14 mouse cellular contexts compared by ENCODE assay signal in genomic region chr1:164502231-164502630, GRCm38 (mm10). TPM values are rescaled to one million over a fixed set of nuclear protein-coding genes. Genes with fewer than 3 reads are reported as not detected.
DNase-seq lines count a peak whose midpoint lies in the region; ATAC-seq and TF ChIP-seq lines count a peak whose summit lies in the region.
"Had no signal": no experiment of that assay in that cellular context is flagged by ENCODE, and none has a peak within 500 bp of the region (broad histone marks: within the 10 kb centered on the region; RNA-seq: fewer than 3 reads in every experiment).

No protein-coding gene starts in this region.

- H3K4me2 ChIP-seq in heart, embryonic 15.5 days = 0 out of 2 replicates have a peak overlapping the region, but pooled peaks have one; percentile 13
- H3K4me2 ChIP-seq in intestine, embryonic 16.5 days (ENCODE audit: low read depth, low read length) = no peak overlapping the region
- H3K4me2 ChIP-seq: embryonic facial prominence, embryonic 12.5 days; hindbrain, embryonic 15.5 days; neural tube, embryonic 13.5 days had no signal

- H3K4me1 ChIP-seq in E14TG2a.4 (replicated peaks; ENCODE audit: low read depth, low read length) (peaks cover 54% of the 10 kb centered on the region), ES-E14 (ENCODE audit: control insufficient read depth in 2 of 2, insufficient read depth in 2 of 2, low read length in 2 of 2, poor library complexity in 1 of 2) (peaks cover 9 to 12% of the 10 kb centered on the region in 2 experiments)
- peaks cover 5% of the 10 kb centered on the region for H3K4me1 ChIP-seq in heart, embryonic 15.5 days (replicated peaks)
- no peaks in the 10 kb centered on the region for H3K4me1 ChIP-seq in intestine, embryonic 16.5 days (ENCODE audit: control insufficient read depth, insufficient read depth, low read length)
- H3K4me1 ChIP-seq: embryonic facial prominence, embryonic 12.5 days; hindbrain, embryonic 15.5 days; neural tube, embryonic 13.5 days had no signal

- H3K27me3 ChIP-seq in E14TG2a.4 (ENCODE audit: insufficient read depth, low read length) = no peaks in the 10 kb centered on the region
- H3K27me3 ChIP-seq in heart, embryonic 15.5 days = no peaks in the 10 kb centered on the region
- no peaks in the 10 kb centered on the region for H3K27me3 ChIP-seq in intestine, embryonic 16.5 days (replicated peaks; ENCODE audit: control insufficient read depth, insufficient read depth, low read length)
- H3K27me3 ChIP-seq: embryonic facial prominence, embryonic 12.5 days; hindbrain, embryonic 15.5 days; neural tube, embryonic 13.5 days had no signal

- H3K9me3 ChIP-seq in E14TG2a.4 (ENCODE audit: low read length) (peaks cover 9% of the 10 kb centered on the region), ES-E14 (ENCODE audit: control insufficient read depth, insufficient read depth, low read depth, low read length) (no peaks in the 10 kb centered on the region)
- no peaks in the 10 kb centered on the region for H3K9me3 ChIP-seq in heart, embryonic 15.5 days (replicated peaks)
- H3K9me3 ChIP-seq in intestine, embryonic 16.5 days (ENCODE audit: control insufficient read depth, low read length) = no peaks in the 10 kb centered on the region
- H3K9me3 ChIP-seq: embryonic facial prominence, embryonic 12.5 days; hindbrain, embryonic 15.5 days; neural tube, embryonic 13.5 days had no signal

- in situ Hi-C loops in ES-E14 (cut with MboI; ENCODE audit: low sequenced_read_pairs in 2 of 2, unreplicated experiment in 2 of 2) = no loop called here

- H3K36me3 ChIP-seq in E14TG2a.4 (ENCODE audit: insufficient read depth, low read length) (no peaks in the 10 kb centered on the region), ES-E14 (ENCODE audit: control insufficient read depth, insufficient read depth, low read length, poor library complexity, severe bottlenecking) (no peaks in the 10 kb centered on the region)
- no peaks in the 10 kb centered on the region for H3K36me3 ChIP-seq in heart, embryonic 15.5 days
- H3K36me3 ChIP-seq in intestine, embryonic 16.5 days (ENCODE audit: control insufficient read depth, insufficient read depth, low read length) = no peaks in the 10 kb centered on the region
- H3K36me3 ChIP-seq: embryonic facial prominence, embryonic 12.5 days; hindbrain, embryonic 15.5 days; neural tube, embryonic 13.5 days had no signal

- 35% methylated on average over 7 of the region's 7 CpGs for WGBS in heart, embryonic 15.5 days
- 74% methylated on average over 7 of the region's 7 CpGs for WGBS in intestine, embryonic 16.5 days

- peak overlapping the region; percentile 84; the same call in 1 of the 2 replicates for H3K27ac ChIP-seq in ES-E14 (ENCODE audit: insufficient read depth, low read depth, low read length, poor library complexity, severe bottlenecking)
- no peak overlapping the region for H3K27ac ChIP-seq in heart, embryonic 15.5 days
- no peak overlapping the region for H3K27ac ChIP-seq in intestine, embryonic 16.5 days (ENCODE audit: low read length)
- H3K27ac ChIP-seq: embryonic facial prominence, embryonic 12.5 days; heart, adult 2 months; hindbrain, embryonic 15.5 days; liver, embryonic 14.5 days; neural tube, embryonic 13.5 days had no signal

- H3K4me3 ChIP-seq in E14TG2a.4 (replicated peaks; ENCODE audit: low read length) = peak overlapping the region; percentile 55
- H3K4me3 ChIP-seq in ES-E14 (ENCODE audit: insufficient read depth in 1 of 2, low read depth in 1 of 2, low read length in 2 of 2, poor library complexity in 1 of 2, severe bottlenecking in 1 of 2) = peak overlapping the region in 1 of 2 experiments; percentile 46; a peak in 3 of 4 replicates
- no peak overlapping the region for H3K4me3 ChIP-seq in heart, embryonic 15.5 days
- H3K4me3 ChIP-seq in intestine, embryonic 16.5 days (ENCODE audit: low read length) = no peak overlapping the region
- H3K4me3 ChIP-seq: embryonic facial prominence, embryonic 12.5 days; heart, adult 2 months; hindbrain, embryonic 15.5 days; neural tube, embryonic 13.5 days had no signal

- DNase-seq in ES-E14 (ENCODE audit: low read depth, low spot score) = no peak
- DNase-seq in cerebellum, adult 9-11 months = peak; percentile 55
- DNase-seq in right cerebral cortex, postnatal 25 days = no peak
- DNase-seq in layer of hippocampus, postnatal 36 days = no peak
- DNase-seq: thymus, adult 2 months had no signal

- no peak for TF ChIP-seq CTCF in E14TG2a.4 (conservative IDR thresholded peaks at IDR 0.05; ENCODE audit: low read length)

- ATAC-seq in heart, embryonic 15.5 days (replicated peaks; ENCODE audit: insufficient number of reproducible peaks, insufficient read depth, low FRiP score, low read depth) = no peak
- ATAC-seq in intestine, embryonic 16.5 days = no peak
- ATAC-seq: lung, postnatal 0 days had no signal

- H3K9ac ChIP-seq in ES-E14 (ENCODE audit: insufficient read depth, low read depth, low read length, poor library complexity, severe bottlenecking) = no peak overlapping the region; the same call in 1 of the 2 replicates
- no peak overlapping the region for H3K9ac ChIP-seq in heart, embryonic 15.5 days
- no peak overlapping the region for H3K9ac ChIP-seq in intestine, embryonic 16.5 days (ENCODE audit: low read depth, low read length)
- H3K9ac ChIP-seq: embryonic facial prominence, embryonic 12.5 days; hindbrain, embryonic 15.5 days; liver, embryonic 14.5 days; neural tube, embryonic 13.5 days had no signal

TF ChIP-seq in ES-E14, 5 proteins besides CTCF, POLR2A, EP300 and RAD21:
- TF ChIP-seq ZNF384 (IDR thresholded peaks at IDR 0.05; ENCODE audit: low read depth, low read length) = no peak
- TF ChIP-seq MAFK (IDR thresholded peaks at IDR 0.05; ENCODE audit: insufficient read depth, low read depth, low read length) = no peak
- no peak for TF ChIP-seq ZC3H11A (IDR thresholded peaks at IDR 0.05; ENCODE audit: borderline replicate concordance, low read depth, low read length)
- TF ChIP-seq HCFC1 (IDR thresholded peaks at IDR 0.05; ENCODE audit: borderline replicate concordance, insufficient read depth, low read length) = no peak
- TF ChIP-seq CHD2 (IDR thresholded peaks at IDR 0.05; ENCODE audit: low read depth, low read length) = no peak

RNA-seq across cellular contexts. Expression of gene Atp1b1, which starts 44.1 kb away (rescaled TPM):
- 58.3 and 79.1 TPM in 2 replicates for total RNA-seq in ES-E14 (2012; rRNA removed)
- 267 and 301 TPM in 2 replicates for polyA plus RNA-seq in heart, embryonic 15.5 days (2015; fragmentation: Nextera tagmentation; extraction: Ambion mirVana)
- polyA plus RNA-seq in intestine, embryonic 16.5 days (2015; fragmentation: Nextera tagmentation; extraction: Ambion mirVana) = 184 and 199 TPM in 2 replicates
- total RNA-seq in layer of hippocampus, postnatal 36 days (2021) = 1,000 to 10,000 TPM; 1,962 to 1,976 TPM

Comparison
In these comparisons a context has a peak if more than half of its experiments do, and no peak if none do; other contexts are left out.
1. RNA of gene Atp1b1, which starts 44.1 kb away (total RNA-seq): 1,962 to 1,976 TPM in layer of hippocampus, postnatal 36 days; 58.3 to 79.1 TPM in ES-E14; every median in the first group is over 10 times any median in the second.